Mouse (Mus musculus): ENCODE data around the gene Plpp3.

DNA sequence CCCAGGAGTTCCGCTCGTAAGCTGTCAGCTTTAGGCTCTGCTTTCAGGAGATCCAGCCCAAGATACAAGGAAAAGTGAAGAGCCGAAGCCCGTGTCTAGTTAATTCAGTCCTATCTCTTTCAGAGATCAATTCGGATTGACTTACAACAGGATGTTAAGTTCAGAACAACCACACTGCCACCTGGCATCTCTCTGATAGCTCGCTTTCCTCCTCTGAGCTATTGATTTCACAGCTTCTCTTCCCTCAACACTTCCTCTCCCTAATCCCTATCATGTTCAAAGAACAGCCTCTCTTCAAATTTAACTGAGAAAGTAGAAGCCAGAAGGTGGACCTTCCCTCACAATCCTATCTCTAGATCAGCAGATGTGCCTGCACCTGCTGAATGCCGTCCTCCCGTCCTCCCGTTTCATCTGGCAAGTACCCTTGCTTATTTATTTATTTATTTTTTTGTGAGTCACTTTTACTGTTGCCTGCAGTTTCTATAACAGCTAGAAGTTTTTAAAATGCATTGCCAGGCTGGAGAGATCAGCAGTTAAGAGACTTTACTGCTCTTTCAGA, 25.3 kb upstream of the Plpp3 start:
- TF ChIP-seq GATA1 (IDR thresholded peaks at IDR 0.05; ENCODE audit: borderline replicate concordance, low read length), result no peak
- no peak for TF ChIP-seq FLI1 (IDR thresholded peaks at IDR 0.05; ENCODE audit: low read length)
